Mouse (Mus musculus) R1 (cell line): Measurements from ENCODE around the gene Gm20521.
"Not testable (repeated sequence)": the region's sequence is repeated elsewhere in the genome, so short reads cannot be mapped to it uniquely, and the experiment has no call there.

Experiments used
- DNase-seq: peaks from one replicate; pipeline ENCODE4 v3.0.0-alpha.2; 2018; ENCODE audit warnings: low read depth, low spot score

Gene Gm20521

DNA sequence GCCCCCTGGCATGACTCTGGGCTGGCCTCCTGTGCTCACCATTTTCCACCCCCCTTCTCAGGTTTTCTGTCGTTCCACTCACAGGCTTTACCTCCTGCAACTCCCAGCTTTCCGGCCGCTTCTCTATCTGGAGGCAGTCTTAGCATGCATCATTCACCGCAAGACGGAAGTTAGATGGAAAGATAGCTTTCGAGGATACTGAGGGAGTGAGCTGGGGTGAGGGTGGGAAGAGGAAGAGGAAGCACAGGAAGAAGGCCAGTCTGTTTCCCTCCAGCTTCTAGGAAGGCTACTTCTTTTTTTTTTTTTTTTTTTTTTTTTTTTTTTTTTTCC lies 53.6 kb downstream of the Gm20521 start:
- no peak for DNase-seq

DNA sequence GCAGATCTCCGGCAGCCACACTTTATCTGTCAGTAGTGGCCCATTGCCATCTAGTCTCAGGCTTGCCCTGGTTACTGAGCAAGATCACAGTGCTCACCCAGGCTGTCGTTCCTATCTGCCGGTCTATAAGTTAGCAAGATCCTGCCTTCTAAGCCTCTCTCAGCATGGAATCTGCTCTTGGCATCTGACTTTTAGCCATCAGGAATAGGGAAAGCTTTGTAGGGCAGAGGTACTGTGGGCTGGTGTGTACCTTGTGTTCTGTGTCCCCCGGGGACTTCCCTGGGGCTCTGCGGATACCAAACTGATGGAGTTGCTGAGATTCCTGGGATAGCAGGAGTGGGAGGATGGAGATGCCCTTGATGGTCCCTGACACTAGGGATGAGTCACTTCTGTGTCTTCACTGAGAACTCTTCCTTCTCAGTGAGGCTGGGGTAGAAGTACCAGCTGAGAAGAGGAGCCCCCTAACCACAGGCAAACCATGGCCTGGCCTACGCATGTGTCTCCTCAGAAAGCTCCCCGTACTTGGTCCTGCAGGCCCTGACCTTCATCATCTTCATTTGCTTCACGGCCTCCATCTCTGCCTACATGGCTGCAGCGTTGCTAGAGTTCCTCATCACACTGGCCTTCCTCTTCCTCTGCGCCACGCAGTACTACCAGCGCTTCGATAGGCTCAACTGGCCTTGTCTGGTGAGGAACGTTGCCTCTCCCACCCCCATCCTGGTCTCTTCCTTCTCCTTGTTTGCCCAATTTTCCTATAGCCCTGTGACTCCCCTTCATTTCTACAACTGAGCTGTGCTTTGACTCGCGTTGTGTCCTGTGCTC lies 54.3 kb downstream of the Gm20521 start:
- DNase-seq, result no peak

DNA sequence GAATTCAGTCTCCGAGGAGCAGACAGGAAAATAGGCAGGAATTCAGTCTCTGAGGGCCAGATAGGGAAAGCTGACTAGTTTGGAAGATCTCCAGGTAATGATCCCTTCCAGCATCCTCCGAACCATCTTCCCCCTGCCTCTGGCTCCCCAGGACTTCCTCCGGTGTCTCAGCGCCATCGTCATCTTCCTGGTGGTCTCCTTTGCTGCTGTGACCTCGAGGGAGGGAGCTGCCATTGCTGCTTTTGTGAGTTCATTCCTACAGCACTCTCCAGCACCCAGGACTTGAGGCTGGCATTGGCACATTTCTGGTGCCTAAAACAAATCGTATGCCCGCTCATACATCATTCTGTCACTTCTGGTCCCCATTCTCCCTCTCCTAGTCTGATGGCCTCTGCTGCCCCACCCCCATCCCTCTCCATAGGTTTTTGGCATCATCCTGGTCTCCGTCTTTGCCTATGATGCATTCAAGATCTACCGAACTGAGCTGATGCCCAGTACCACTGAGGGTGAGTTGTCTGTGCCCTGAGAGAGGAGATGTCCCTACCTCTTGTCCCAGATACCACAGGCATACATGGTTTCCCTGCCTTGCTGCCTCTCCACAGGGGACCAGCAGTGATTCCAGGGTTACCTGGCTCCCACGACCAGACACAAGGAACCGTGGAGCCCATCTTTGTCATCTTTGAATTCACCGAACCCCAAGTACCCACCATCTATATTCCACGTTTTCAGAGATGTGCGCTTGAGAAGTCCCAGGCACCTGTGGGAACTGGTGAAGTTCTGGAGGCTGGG lies 55.4 kb downstream of the Gm20521 start:
- DNase-seq, result no peak

DNA sequence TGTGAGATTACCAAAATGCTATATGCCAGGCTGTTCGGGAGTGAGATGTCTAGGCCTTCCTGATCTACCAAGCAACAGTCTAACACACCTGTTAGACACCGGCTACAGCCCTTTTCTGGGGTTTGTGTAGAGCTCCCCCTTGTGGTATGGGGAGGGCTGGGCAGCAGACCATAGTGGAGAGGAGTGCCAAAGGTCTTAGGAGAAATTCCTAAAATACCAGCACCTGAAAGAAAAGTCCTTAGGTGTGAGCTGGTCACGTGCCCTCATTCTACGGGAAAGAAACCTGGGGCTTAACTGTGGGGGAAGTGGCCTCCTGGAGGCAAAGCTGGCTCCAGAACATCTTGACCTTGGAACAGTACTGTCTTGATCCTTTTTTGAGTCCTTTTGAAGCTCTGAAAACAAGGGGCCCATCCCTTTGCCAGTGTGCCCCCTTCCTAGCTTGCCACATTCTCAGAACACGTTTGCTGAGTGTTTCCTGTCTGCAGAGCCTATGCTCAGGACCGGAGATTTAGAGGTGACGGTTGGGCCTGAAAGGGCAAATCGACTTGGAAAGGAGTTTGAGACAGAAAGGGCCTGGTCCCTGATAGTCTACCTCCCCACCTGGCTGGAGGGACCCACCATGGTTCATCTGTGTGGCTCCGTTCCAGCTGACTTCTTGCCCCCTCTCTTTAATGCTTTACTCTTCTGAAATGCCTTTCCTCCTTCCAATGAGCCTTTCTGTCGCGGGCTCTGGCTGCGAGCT lies 56.4 kb downstream of the Gm20521 start:
- peak; percentile 97 for DNase-seq

DNA sequence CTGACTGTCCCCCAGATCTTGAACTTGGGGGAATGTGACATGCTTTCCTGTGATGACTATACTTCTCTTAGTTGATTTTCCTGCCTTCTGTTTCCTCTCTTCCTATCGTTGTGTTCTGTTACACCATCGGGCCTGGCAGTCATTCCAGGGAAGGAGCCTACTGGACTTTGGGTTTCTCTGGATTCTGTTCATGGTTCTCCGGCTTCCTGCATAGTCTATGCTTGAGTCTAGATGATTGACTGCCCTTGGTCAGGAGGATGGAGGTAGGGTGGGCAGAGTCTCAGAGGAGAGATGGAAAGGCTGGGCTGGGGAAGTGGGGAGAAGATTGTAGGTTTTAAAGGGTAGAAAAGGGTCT lies 56.9 kb downstream of the Gm20521 start:
- DNase-seq, result no peak

DNA sequence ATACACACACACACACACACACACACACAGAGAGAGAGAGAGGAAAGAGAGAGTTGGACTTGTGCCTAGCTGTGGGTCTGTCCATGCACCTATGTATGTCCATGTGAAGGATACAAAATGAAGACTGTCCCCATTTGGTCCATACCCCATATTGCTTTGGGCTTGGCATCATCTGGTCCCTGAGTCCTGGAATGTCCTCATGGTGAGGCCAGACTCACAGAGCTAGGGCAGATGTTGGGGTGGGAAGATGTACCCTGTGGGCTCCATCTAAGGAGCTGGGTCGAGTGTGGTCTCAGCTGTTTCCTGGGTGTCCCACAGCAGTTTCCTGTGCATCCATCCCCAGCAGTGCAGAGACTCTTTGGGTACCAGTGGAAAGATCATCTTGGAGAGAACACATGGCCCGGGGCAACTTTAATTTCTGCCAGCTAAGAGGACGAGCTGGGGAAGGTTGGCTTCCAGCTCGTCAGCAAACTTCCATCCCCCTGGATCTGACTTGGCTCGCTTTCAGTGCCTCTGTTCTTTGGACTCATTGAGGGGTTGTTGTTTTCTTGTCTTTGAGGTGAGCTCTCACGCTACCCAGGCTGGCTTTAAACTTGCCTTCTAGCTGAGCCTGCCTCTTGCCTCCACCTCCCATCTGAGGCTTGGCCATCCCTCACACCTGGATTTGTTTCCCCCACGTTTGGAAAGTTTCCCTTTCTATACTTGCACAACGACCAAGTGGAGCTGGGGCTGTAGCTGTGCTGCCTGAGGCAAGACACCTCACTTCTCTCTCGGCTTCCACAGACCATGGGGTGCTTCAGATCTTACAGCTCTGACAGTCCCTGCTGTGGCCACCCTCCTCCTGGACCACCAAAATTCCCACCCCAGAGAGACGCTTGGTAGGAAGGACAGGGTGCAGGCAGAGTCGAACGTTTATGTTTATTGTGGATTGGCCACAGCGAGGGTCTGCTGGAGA lies 58.1 kb downstream of the Gm20521 start:
- DNase-seq, result no peak

DNA sequence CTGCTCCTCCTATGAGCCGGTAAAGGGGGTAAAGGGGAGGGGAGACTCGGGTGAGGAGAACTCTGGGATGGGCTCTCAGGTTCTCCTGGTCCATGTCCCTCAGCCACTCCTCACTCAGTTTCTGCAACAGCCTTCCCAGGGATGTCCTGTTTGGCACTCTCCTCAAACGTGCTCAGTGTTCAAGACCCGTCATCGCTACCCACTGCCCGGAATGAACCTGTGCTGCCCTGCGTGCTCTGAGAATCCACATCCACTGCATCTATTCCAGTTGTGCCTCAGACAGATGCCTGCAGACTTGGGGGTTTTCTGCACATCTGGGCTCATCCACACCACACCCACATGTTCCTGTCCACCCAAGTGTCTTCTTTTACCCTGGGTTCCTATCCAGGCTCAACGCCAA lies 59.2 kb downstream of the Gm20521 start:
- no peak for DNase-seq

DNA sequence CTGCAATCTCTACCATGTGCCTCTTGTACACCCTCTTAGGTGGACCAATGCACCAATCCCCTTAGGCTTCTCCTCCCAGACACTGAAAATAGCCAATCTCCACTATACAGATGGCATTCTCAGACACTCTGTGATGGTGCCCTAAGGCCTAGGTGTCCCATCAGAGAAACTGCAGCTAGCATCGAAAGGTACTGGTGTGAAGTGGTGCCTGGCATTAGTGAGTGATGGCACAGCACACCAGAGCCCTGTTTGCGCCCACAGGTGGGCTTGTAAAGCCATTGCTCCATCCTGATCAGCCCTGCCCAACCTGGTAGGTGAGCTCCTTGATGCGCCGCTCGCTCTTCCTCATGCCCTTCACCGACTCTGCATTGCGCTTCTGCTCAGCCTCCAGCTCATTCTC lies 60.7 kb downstream of the Gm20521 start:
- DNase-seq, result no peak

DNA sequence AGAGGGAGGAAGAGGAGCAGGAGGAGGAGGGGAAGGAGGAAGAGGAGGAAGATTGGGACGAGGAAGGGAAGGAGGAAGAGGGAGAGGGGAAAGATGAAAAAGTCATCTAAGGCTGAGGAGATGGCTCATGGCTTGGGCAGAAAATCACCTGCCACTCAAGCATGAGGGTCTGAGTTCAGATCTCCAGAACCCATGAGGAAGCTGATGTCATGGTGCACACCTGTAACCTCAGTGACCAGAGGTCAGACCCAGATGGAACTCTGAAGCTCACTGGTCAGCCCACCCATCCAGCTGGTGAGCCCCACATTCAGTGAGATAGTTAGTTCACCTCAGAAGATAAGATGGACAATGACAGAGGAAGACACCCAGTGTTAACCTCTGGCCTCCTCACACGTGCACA lies 61.7 kb downstream of the Gm20521 start:
- DNase-seq, result no peak

DNA sequence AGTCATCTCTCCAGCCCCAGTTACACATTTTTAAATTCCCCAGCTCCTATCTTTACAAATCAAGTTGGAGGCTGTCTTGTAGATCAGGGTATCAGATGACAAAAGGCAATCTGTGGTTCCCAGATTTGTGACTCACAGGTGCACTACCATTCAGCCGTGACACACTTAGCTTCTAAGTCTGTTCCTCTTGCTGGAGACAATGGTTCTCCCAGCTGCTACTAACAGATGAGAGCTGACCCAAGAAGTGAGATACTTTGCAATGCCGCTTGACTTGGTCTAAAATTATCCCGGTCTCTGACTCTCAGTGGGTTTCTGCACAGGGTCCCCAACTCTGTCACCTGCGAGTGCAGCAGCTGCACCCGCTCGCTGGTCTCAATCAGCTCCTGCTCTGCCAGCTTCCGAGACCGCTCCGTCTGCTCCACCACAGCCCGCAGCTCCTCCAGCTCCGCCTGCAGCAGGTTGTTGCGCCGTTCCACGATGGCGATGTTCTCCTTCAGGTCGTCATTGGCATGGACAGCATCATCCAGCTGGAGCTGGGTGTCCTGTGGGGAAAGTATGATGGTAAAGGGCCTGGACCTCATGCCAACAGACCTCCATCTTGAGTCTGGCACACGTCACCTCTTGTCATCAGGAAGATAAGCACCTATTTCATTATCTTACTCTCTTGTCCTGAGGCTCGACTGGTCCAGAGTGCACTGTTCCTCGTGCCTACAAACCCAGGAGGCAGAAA lies 62.9 kb downstream of the Gm20521 start:
- DNase-seq, result no peak

DNA sequence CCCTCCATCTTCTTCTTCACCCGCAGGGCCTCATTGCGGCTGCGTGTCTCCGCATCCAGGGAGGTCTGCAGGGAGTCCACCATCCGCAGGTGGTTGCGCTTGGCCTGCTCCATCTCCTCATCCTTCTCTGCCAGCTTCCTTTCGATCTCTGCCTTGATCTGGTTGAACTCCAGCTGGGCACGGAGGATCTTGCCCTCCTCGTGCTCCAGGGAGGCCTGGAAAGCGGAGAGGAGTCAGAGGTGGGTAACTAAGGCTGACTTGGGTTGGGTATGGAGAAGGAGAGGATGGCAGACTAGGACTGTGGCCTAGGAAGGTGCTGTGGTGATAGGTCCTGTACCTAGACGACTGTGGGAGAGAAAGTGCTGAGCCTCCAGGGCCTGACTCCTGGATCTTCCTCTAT lies 63.8 kb downstream of the Gm20521 start:
- not testable (repeated sequence) for DNase-seq
